Mouse (Mus musculus) left cerebral cortex, postnatal 36 days (tissue): ENCODE data around the gene Tdg. TPM values are rescaled to one million over a fixed set of nuclear protein-coding genes. Genes with fewer than 3 reads are reported as not detected.
A peak's percentile ranks its signal among the peaks of the same experiment; 100 is the strongest.
"Not testable (repeated sequence)": the region's sequence is repeated elsewhere in the genome, so short reads cannot be mapped to it uniquely, and the experiment has no call there.

ENCODE experiments used
- DNase-seq, 2 experiments: peaks; one replicate each; pipeline ENCODE4 v3.0.0; 2021 to 2022; ENCODE audit warnings: low spot score in 2 of 2, mixed read lengths in 1 of 2
- intact Hi-C: fragments of 180-260 bp; cut with DNase I; formaldehyde crosslinking; loops from one replicate; pipeline ENCODE4 v1.15.1; 2025
- total RNA-seq, 2 experiments: library from RNA; stranded (reverse); gene quantifications; 2 replicates each; pipeline ENCODE4 v1.2.3; 2021

Tdg gene
- 10 to 100 TPM; 44.4 to 52.1 TPM for total RNA-seq

DNA sequence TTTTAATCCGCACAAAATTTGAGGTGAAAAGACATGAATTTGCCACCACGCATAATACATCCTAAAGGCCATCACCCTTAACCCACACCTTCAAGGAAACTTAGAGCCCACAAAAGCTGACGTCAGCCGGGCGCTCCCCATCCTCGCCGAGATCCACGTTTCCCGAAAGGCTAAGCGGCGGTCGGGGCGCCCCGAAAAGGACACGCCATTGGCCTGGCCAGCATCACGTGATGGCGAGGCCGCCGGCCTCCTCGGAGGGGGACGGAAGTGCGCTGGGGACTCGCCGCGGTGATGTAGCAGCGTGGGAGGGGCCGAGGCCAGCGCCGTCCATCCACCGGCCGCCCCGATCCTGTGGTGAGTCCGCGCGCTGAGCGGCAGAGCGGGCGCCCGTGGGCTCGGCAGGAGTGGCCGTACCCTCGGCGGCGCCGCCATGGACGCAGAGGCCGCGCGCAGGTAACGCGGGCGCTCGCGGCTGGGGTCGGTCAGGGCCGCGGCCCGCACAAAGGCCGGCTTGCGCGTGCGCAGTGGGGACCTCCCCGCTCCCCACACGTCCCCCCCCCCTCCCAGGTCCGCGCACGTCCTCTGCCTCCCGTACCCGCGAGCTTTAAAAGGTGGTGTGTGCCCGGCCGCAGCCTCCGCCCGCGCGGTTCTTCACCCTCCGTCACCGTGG lies at the start of gene Tdg:
Gene Tdg (plus strand): TSS at position 243 of the 670 bp plus-strand sequence.
- DNase-seq: peak; percentile 90
- intact Hi-C loops: not testable (repeated sequence)

DNA sequence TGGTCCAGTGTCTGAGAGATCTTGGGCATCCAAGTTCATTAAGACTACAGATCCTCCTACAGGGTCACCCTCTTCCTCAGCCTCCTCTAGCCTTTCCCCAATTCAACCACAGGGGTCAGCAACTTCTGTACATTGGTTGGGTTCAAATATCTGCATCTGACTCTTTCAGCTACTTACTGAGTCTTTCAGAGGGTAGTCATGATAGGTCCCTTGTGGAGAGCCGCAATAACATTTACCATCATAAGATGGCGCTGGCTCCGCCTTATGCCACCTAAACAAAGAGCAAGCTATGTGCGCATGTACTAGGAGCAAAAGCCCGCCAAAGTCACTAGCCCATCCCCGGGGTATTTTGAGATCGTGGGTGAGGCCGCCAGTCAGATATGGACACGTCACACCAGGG lies 40.0 kb upstream of the Tdg start:
- DNase-seq, intact Hi-C loops: not testable (repeated sequence)

DNA sequence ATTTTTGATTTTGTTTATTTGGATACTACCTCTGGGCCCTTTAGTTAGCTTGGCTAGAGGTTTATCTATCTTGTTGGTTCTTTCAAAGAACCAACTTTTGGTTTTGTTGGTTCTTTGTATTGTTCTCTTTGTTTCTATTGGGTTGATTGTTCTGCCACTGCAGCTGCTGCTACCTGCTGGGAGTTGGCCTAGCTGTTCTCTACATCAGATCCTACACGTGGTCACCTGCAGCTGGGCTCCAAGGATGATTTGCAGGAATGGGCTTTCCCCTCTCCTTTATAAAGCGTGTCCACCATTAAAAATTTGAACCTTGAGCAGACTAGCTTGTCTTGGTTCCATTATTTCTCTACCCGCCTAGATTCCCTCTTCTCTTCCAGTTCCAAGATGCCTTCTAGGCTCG lies 35.2 kb upstream of the Tdg start:
- intact Hi-C loops: not testable (repeated sequence)

DNA sequence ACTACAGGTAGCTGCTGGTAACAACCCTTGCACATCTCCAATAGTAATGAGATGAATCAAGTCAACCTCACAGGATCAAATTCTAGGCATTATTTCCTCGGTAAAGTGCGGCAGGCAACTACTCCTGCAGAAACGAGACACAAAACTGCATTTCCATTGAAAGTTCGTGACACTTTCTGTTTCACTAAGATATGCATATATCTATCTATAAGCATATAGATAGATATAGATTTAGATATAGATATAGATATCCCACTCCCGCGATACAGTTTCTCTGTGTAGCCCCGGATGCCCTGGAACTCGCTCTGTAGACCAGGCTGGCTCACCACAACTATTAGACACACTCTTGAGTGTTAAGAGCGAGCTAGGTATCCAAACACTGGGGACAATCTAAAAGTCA lies 7.4 kb upstream of the Tdg start:
- intact Hi-C loops: no loop called here
- DNase-seq: no peak

More for the DNA sequence above, 35.2 kb upstream of the Tdg start:
- not testable (repeated sequence) for DNase-seq

DNA sequence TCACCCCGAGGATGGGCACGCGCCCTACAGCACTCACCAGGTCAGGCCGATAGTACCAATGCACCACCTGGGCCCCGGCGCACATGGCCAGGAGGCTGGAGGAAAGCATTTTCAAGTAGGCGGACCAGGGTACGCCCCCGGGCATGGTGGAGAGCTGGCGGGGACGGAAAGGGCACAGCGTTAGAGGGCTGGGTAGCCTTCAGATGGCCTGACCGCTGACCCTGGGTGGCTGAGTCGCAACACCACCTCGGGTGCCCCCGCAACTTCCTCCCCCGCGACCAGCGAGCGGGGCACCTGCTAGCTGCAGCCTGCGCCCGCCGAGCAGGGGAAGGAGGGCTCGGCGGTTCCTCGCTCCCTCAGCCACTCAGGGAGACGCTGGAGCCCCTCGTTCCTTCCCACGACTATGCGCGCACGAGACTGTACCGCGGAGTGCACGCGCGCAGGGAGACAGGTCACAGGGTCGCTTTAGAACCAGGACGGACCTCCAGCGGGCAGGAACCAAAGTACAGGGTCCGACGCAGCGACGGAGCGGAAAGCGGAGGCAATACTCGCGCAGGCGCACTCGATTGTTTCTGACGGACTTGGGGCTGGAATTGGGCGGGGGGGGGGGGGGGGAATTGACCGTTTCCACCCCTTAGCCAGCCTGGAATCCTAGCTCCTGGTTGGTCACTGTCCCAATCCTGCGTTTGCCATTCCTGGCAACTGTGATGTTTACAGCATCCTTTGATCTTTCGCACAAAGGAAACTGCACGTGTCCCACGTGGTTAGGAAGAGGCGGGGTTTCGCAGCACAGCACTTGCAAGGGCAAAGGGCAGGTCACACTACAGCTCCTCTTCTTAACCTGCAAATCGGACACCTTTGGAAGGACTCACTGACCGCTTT lies 6.7 kb upstream of the Tdg start, which contains the start of gene 1190007I07Rik:
Gene 1190007I07Rik (minus strand): TSS at position 558 of the 882 bp plus-strand sequence.
- intact Hi-C loops: no loop called here
- DNase-seq: peak; percentile 85

DNA sequence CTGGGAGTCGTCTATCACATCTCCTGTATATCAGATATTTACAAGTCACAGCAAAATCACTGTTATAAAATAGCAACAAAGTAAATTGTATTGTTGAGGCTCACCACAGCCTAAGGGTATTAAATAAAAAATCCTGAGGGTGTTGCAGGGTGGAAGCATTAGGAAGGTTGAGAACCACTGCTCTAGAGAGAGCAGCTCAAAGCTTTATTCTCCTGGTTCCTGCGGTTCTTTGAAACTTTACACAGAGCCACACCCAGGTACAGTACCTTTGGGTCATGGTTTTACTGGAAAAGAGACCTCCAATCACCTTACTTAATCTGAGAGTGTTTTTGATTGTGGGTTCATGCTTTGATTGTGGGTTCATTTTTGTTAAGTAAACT lies 6.1 kb upstream of the Tdg start:
- DNase-seq, intact Hi-C loops: not testable (repeated sequence)

DNA sequence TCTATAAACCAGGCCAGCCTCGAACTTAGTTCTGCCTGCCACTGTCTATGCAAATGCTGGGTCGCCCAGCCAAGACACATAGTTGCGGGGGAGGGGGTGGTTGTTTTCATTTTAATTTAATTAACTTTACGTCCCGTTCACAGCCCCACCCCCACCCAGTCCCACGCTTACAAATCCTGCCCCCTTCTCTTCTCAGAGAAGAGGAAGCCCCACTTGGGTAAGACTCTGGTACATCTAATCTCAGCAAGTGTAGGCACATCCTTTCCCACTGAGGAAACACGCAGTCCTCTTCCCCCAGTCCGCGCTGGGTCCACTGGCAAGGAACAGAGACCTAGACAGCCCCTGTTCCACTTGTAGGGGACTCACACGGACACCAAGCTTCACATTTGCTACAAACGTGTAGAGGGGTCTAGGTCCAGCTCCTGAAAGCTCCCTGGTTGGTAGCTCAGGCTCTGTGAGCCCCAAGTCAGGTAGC lies 480 bp upstream of the Tdg start:
- DNase-seq: no peak
- intact Hi-C loops: no loop called here

DNA sequence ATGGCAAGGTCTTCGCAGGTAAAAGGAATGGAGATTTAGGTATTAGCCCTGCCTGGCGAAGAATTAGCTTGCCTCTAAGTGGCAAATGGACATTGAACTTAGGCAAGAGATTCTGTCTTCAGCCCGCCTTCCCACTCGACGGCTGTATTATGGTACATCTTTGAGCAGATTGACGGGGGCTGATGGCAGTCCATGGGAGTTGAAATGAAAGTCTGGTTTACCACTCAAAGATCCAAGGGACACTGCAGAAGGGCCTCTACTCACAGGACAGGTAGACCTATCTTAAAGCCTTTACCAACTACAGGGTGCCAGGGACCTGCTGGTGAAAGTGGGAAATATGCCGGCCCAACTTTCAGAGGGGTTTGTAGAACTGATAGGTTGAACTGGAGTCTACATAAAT lies 869 bp downstream of the Tdg start:
- no peak for DNase-seq
- intact Hi-C loops: no loop called here

DNA sequence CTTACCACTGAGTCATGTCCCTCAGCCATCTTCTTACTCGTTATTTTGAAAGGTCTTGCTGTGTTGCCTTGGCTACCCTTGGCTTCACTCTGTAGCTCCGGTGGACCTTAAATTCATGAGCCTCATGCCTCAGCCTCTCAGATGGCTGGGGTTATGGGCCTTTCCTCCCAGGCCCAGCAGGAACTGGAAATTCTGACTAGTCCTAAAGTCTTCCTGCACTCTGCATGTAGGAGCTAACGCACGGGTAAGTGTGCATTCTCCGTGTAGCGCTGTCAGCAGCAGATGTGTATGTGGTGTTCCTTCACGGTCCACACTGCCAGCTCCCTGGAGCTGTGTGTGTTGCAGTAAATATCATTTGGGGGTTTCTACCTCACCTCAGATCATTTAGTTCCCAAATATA lies 1.5 kb downstream of the Tdg start:
- no peak for DNase-seq
- intact Hi-C loops: no loop called here

DNA sequence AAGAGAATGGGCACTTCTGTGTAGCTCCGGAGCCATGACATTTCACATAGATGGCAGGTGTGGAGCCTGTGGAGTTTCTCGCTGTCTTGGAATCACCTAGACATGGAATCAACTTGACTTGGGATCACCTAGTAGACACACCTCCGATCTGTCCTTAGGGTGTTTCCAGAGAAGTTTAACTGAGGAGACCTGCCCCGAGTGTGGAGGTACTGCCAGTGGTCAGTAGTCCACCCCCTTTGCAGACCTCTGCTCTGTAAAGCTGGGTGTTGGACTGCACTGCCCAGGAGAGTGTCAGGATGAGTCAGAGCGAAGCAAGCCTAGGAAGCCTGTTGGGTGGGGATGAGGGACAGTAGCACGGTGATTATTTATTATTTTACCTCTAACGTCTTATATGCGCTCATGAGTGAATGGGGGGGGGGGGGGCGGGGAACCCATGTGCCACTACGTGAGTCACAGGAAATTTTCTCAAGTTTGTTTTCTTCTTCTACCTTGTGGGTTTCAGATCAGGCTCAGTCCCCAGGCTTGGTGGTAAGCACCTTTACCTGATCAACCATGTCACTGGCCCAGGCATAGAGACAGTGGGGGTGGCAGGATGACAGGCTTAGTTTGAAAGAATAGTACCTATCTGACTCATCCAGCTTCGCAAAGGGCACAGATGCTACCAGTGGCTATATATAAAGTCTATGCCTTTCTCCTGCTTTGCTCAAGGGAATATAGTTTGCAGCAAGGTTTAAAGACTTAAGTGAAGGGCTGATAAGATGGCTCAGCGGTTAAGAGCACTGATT lies 3.1 kb downstream of the Tdg start:
- DNase-seq: no peak
- intact Hi-C loops: no loop called here

DNA sequence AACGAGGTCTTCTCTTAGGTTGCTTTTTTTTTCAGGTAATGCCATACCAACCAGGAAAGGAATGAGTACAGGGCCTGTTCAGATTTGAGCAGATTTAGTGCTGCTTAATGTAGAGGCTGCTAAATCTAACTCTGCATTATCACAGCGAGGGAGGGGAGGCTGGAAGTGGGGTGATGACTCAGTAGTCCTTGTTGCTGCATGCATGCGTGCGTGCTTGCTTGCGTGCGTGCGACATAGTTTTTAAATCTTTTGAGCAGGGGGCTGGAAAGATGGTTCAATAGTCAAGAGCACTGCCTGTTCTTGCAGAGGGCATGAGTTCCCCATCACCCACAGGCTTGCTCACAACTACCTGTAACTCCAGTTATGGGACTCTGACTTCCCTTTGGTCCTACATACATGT lies 4.7 kb downstream of the Tdg start:
- intact Hi-C loops: no loop called here

DNA sequence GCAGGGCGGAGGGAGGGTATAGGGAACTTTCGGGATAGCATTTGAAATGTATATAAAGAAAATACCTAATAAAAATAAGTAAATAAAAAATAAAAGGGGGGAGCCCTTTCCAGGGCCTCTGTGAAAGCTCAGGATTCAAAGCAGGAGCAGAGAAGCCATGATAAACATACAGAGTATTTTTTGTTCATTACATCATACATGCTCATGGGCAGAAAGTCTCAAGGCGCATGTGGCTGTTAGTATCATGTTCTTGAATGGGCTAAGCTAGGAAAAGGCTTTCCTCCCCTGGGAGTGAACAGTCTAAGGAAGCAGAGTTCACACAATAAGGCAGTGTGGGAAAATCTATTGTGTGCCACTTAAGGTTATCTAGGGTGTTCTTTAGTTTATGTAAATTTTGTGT lies 6.7 kb downstream of the Tdg start:
- intact Hi-C loops: no loop called here
- no peak for DNase-seq

More for the DNA sequence above, 4.7 kb downstream of the Tdg start:
- DNase-seq: no peak

DNA sequence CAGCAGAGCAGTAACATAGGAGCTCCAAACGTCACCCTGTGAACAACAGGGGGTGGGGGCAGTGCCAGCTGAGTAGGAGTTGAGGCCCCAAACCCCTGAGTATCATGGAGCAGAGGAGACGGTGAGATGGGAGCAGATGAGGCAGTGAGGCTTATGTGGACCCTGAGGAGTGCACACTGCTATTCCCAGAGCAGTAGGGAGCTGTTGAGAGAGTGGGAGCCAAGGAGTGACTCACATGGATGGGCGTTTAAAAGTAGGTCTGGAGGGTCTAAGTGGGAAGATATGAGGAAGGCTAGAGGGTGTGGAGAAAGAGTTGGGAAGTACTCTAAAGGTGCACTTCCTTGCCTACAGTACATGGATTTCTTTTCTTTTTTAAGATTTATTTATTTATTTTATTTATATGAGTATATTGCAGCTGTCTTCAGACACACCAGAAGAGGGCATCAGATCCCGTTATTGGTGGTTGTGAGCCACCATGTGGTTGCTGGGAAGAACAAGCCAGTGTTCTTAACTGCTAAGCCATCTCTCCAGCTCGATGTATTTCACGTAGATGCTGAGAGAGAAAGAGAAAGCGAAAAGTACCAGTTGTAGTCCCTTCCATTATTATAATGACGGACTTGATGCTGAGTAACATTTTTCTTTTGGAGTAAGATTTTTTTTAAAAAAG lies 9.5 kb downstream of the Tdg start:
- DNase-seq: no peak
- intact Hi-C loops: no loop called here

DNA sequence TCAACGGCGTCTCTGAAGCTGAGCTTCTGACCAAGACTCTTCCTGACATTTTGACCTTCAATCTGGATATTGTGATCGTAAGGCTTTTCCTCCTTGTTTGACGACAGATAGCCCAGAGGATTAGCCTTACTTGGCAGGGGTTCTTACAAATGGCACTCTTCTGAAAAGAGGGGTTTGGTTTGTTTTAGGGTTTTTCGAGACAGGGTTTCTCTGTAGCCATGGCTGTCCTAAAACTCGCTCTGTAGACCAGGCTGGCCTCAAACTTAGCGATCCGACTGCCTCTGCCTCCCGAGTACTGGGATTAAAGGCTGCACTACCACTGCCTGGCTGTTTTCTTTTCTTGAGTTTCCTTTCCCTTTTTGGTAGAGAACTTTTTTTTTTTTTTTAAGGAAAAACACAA lies 11.9 kb downstream of the Tdg start:
- DNase-seq: no peak
- intact Hi-C loops: no loop called here

DNA sequence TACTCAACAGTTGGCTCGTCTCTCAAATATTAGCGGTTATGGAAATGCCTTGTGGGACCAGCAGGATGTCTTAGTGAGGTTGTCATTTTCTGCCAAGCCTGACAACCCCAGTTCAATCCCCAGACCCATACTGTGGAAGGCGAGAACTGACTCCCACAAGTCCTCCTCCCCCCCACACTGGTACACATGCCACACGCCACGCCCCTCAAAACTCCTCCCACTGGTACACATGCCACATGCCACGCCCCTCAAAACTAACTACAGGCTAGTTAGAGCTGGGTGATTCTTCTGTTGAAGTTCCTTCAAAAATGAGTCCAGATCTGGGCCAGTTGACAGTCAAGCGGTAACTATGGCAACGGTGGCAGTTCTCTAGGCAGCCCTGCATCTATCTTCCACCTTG lies 16.5 kb downstream of the Tdg start:
- no peak for DNase-seq
- intact Hi-C loops: no loop called here

DNA sequence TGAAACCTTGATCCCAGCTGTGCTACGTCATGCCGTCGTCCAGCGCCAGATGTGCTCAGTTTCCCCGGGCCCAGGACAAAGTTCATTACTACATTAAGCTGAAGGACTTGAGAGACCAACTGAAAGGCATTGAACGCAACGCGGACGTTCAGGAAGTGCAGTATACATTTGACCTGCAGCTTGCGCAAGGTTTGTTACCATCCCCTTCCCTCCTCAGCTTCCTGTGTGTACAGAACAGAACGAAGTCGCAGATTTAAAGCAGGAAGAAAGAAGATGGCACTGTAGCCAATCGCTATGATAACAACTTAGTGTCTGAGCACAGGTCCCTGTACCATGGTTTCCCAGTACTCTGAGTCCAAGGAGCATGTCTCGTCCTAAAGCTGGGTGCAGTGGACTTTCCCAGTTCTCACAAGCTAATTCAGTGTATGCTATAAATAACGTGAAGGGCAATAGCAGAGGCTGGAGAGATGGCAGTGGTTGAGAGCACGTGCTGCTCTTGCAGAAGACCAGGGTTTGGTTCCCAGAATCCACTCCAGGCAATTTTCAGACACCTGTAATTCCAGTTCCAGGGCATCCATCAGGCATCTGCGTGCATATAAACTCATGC lies 17.7 kb downstream of the Tdg start:
- intact Hi-C loops: no loop called here
- no peak for DNase-seq

DNA sequence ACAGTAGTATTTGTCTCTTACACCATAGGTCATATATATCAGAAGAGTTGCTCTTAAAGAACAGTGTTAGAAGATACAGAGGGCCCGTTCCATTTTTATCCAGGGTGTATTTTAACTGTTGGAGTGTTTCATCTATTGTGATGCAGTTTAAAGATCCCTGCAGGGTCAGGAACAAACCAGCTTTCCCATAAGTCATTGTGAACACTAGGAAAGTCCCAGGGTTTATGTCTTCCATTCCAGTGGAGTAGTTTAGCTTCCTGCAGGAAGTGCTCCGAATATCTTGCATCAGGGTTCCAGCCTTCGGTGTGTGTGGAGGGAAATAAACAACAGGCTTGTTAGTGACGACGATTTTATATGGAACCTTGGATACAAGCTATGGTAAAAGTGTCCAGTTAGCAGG lies 21.6 kb downstream of the Tdg start:
- intact Hi-C loops: no loop called here
- DNase-seq: no peak

DNA sequence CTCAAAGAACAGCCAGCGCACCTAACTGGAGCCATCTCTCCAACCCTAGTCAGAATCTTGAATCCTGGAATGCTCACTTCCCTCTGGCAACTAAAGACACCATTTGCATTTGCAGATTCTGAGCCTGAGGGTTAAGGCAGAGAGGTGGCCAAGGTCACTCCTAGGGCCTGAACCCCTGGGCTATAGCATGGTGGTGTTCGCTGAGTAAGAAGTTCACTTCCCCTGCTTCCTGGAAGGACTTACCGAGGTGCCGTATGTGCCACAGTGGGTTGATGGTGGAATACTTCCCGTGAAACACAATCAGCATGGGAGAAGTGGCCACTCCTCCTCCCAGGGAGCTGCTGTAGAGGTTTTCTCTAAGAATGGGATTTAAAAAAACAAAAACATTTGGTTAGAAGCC lies 23.0 kb downstream of the Tdg start:
- DNase-seq: no peak
- intact Hi-C loops: no loop called here

DNA sequence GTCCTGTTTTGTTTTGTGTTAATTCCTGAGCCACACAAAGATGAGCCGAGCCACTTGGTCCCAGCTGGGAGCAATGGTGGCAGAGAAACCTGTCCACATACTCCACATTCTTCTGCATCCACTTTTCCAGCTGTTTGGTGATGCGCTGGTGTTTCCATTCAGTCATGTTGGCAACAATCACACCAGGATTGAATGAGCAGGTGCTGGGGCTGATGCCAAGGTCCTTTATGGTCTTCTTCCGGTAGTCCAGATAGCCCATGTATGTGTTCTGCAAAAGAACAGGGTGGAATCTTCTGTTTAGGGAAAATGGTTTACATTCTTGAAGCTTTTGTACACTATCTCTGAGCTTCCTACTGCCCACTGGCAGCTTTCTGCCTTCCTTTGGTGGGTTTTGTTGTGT lies 25.0 kb downstream of the Tdg start:
- intact Hi-C loops: no loop called here
- DNase-seq: no peak
